ENCODE assay signal across 16 mouse cellular contexts in the genomic region with DNA sequence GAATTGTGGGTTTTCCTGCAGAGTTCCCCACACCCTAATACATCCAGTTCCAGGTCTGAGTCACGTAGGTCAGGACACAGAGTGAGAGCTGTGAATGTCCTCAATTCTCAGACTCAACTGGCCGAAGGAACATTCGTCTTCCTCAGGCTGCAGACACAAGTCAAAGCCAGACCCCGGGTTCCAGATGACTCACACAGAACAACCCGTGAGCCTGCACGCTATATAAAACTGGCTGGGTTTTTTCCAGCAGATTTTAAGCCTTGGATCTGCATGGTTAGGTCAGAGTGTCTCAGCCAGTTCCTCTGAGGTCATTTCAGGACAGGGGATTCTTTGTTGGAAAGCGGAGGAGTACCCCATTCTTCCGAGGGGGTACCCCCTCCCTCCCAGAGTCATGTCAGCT.
DNase-seq lines count a peak whose midpoint lies in the region; ATAC-seq lines count a peak whose summit lies in the region.
"Had no signal": no experiment of that assay in that cellular context is flagged by ENCODE, and none has a peak within 500 bp of the region (broad histone marks: within the 10 kb centered on the region; RNA-seq: fewer than 3 reads in every experiment).

No protein-coding gene starts in this region.

- H3K4me3 ChIP-seq in kidney, embryonic 15.5 days (replicated peaks): no peak overlapping the region
- no peak overlapping the region for H3K4me3 ChIP-seq in forebrain, embryonic 16.5 days (replicated peaks; ENCODE audit: low read length)

- H3K27me3 ChIP-seq in kidney, embryonic 15.5 days: no peaks in the 10 kb centered on the region
- H3K27me3 ChIP-seq in forebrain, embryonic 16.5 days (replicated peaks; ENCODE audit: control insufficient read depth, insufficient read depth, low read length): 0 out of 2 replicates have a peak, but pooled peaks cover 2% of the 10 kb centered on the region

- peak; percentile 64 to 71 for DNase-seq in adrenal gland, adult (ENCODE audit: inconsistent age in 2 of 2, low spot score in 1 of 2)
- DNase-seq in adrenal gland, postnatal 14 days: no peak
- DNase-seq in kidney, adult 18-20 months: no peak
- peak; percentile 46 for DNase-seq in MN1 (ENCODE audit: low spot score)
- no peak for DNase-seq in gastrocnemius, adult 8-10 months (ENCODE audit: low spot score in 2 of 2)
- no peak for DNase-seq in liver
- DNase-seq: cerebellum, adult 11-12 months; heart, adult 11 months; kidney, postnatal 4 days; layer of hippocampus, postnatal 36 days; left cerebral cortex, postnatal 4 days; lung, postnatal 4 days; right cerebral cortex, adult 18-20 months had no signal

- no peak overlapping the region for H3K4me2 ChIP-seq in kidney, embryonic 15.5 days
- no peak overlapping the region for H3K4me2 ChIP-seq in forebrain, embryonic 16.5 days (ENCODE audit: low read length)

- peak; percentile 46; the same call in 1 of the 2 replicates for ATAC-seq in kidney, embryonic 15.5 days (replicated peaks; ENCODE audit: low FRiP score)
- no peak for ATAC-seq in forebrain, embryonic 16.5 days
- ATAC-seq: inflammation-experienced regulatory T-cells, adult 6 months had no signal

- no peak overlapping the region for H3K27ac ChIP-seq in kidney, embryonic 15.5 days
- peak overlapping the region; percentile 65 for H3K27ac ChIP-seq in forebrain, embryonic 16.5 days (ENCODE audit: low read length)

- no peaks in the 10 kb centered on the region for H3K9me3 ChIP-seq in kidney, embryonic 15.5 days (replicated peaks)
- no peaks in the 10 kb centered on the region for H3K9me3 ChIP-seq in forebrain, embryonic 16.5 days (ENCODE audit: control insufficient read depth, low read length)

- H3K4me1 ChIP-seq in kidney, embryonic 15.5 days: peaks cover 28% of the 10 kb centered on the region
- peaks cover 24% of the 10 kb centered on the region for H3K4me1 ChIP-seq in forebrain, embryonic 16.5 days (replicated peaks; ENCODE audit: control insufficient read depth, insufficient read depth, low read length)

- 51% methylated on average over 8 of the region's 8 CpGs for WGBS in kidney, embryonic 15.5 days
- 76% methylated on average over 8 of the region's 8 CpGs for WGBS in forebrain, embryonic 16.5 days

- no peak overlapping the region for H3K9ac ChIP-seq in kidney, embryonic 15.5 days
- no peak overlapping the region for H3K9ac ChIP-seq in forebrain, embryonic 16.5 days (replicated peaks; ENCODE audit: low read depth, low read length)

- H3K36me3 ChIP-seq in kidney, embryonic 15.5 days: no peaks in the 10 kb centered on the region
- H3K36me3 ChIP-seq in forebrain, embryonic 16.5 days (ENCODE audit: control insufficient read depth, insufficient read depth): no peaks in the 10 kb centered on the region

Comparison
In these comparisons a context has a peak if more than half of its experiments do, and no peak if none do; other contexts are left out.
1. DNase-seq: peak in adrenal gland, adult (2 of 2) and MN1 (single experiment); none in adrenal gland, postnatal 14 days (single experiment), kidney, adult 18-20 months (single experiment), gastrocnemius, adult 8-10 months (0 of 2) and liver (single experiment).